Mouse (Mus musculus) hindbrain, embryonic 13.5 days (tissue): ENCODE results near the gene Mog. TPM values are rescaled to one million over a fixed set of nuclear protein-coding genes. Genes with fewer than 3 reads are reported as not detected.
"Not testable (repeated sequence)": the region's sequence is repeated elsewhere in the genome, so short reads cannot be mapped to it uniquely, and the experiment has no call there.

Source experiments
- ATAC-seq: fragments of 200-750 bp; cut with Nextera tagmentation; 2 replicates; pipeline ENCODE4 v1.8.0; 2017; ENCODE audit warnings: moderate TSS enrichment; ENCODE audit not compliant: low FRiP score
- H3K27ac ChIP-seq: fragments of 300-500 bp; sonication (generic); 2 replicates; pipeline ENCODE4 v1.5.1; 2015; ENCODE audit warnings: inconsistent platforms, mild to moderate bottlenecking, moderate library complexity
- H3K27me3 ChIP-seq: fragments of 300-500 bp; sonication (generic); 2 replicates; pipeline ENCODE4 v1.6.1; 2015; ENCODE audit warnings: mild to moderate bottlenecking, inconsistent platforms
- H3K36me3 ChIP-seq: fragments of 300-500 bp; sonication (generic); 2 replicates; pipeline ENCODE4 v1.6.1; 2015; ENCODE audit warnings: mild to moderate bottlenecking, inconsistent platforms
- H3K4me1 ChIP-seq: fragments of 300-500 bp; sonication (generic); replicated peaks from 2 replicates; pipeline ENCODE4 v1.6.1; 2015; ENCODE audit warnings: inconsistent platforms
- H3K4me2 ChIP-seq: fragments of 300-500 bp; sonication (generic); 2 replicates; pipeline ENCODE4 v1.6.1; 2015; ENCODE audit warnings: inconsistent platforms, mild to moderate bottlenecking, moderate library complexity
- H3K4me3 ChIP-seq: fragments of 300-500 bp; sonication (generic); 2 replicates; pipeline ENCODE4 v1.5.1; 2015; ENCODE audit warnings: mild to moderate bottlenecking, inconsistent platforms
- H3K9ac ChIP-seq: fragments of 300-500 bp; sonication (generic); 2 replicates; pipeline ENCODE4 v1.6.1; 2015; ENCODE audit warnings: mild to moderate bottlenecking, inconsistent platforms
- H3K9me3 ChIP-seq: fragments of 300-500 bp; sonication (generic); 2 replicates; pipeline ENCODE4 v1.6.1; 2016; ENCODE audit warnings: inconsistent platforms
- WGBS: fragments of 180-500 bp; shearing (Covaris S2); methylation state at CpG from one replicate; pipeline ENCODE4 v1.1.7; 2015; 5-methylcytosine and 5-hydroxymethylcytosine counted together
- polyA plus RNA-seq: library from polyadenylated mRNA; unstranded; fragments of >200 nt; fragmentation: Nextera tagmentation; extraction: Ambion mirVana; gene quantifications from 2 replicates; pipeline ENCODE4 v1.2.1, GENCODE M21; 2015

Mog gene
- polyA plus RNA-seq, 1 experiment from 2014 or later, result 1.3 TPM

GRCm38 (mm10) chr17:37003366-37003765 is 19.8 kb downstream of the Mog start:
- no peaks in the 10 kb centered on the region for H3K9me3 ChIP-seq
- peak overlapping the region; percentile 96 for H3K9ac ChIP-seq
- ATAC-seq, result peak; percentile 2; the same call in 1 of the 2 replicates
- H3K4me2 ChIP-seq, result peak overlapping the region; percentile 66
- no peaks in the 10 kb centered on the region for H3K27me3 ChIP-seq
- peak overlapping the region; percentile 86 for H3K4me3 ChIP-seq
- H3K4me1 ChIP-seq, result peaks cover 28% of the 10 kb centered on the region
- peaks cover 36% of the 10 kb centered on the region for H3K36me3 ChIP-seq
- H3K27ac ChIP-seq, result peak overlapping the region; percentile 98
- WGBS, result 22% methylated on average over 4 of the region's 4 CpGs

GRCm38 (mm10) chr17:37002364-37003330 is 20.6 kb downstream of the Mog start:
- Histone ChIP-seq H3K9me3 (no peaks in the 10 kb centered on the region), H3K36me3 (peaks cover 28% of the 10 kb centered on the region), H3K27ac (peak overlapping the region; percentile 98), H3K4me2 (peak overlapping the region; percentile 66), H3K27me3 (no peaks in the 10 kb centered on the region), H3K4me1 (peaks cover 23% of the 10 kb centered on the region), H3K9ac (peak overlapping the region; percentile 96), H3K4me3 (peak overlapping the region; percentile 86)
- WGBS, result under 1% methylated on average over 49 of the region's 49 CpGs
- ATAC-seq, result peak; percentile 87

- Histone ChIP-seq H3K4me3 (peak within 1 kb of the TSS; percentile 86), H3K27ac (peak within 1 kb of the TSS; percentile 98; the same call in 1 of the 2 replicates), H3K9ac (peak within 1 kb of the TSS; percentile 39; the same call in 1 of the 2 replicates), H3K9me3 (no peaks in the 10 kb centered on the region), H3K27me3 (no peaks in the 10 kb centered on the region), H3K4me2 (peak within 1 kb of the TSS; percentile 66), H3K4me1 (peaks cover 20% of the 10 kb centered on the region), H3K36me3 (peaks cover 12% of the 10 kb centered on the region)
- WGBS, result 97% methylated on average over 7 of the region's 7 CpGs
- no peak for ATAC-seq
Observed at GRCm38 (mm10) chr17:37000863-37001262, 22.3 kb downstream of the Mog start, which contains the start of gene Zfp57. TSS of gene Zfp57 (plus strand) at chr17:37001163.

DNA sequence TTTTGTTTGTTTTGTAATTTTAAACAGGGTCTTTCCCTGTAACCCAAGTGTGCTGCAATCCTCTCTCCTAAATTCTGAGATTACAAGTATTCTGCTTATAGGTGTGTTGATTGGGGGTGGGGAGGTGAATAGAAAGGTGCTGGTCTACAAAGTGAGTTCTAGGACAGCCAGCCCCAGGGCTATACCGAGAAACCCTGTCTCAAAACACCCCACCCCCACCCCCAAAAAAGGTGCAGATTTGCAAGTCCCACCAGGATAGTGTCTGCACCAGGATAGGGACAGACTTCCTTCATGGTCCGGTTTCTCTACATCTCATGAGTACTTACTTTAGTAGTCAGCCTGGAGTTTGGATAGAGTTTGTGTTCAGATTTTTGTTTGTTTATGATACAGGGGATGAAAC is 24.7 kb downstream of the Mog start:
- no peak overlapping the region for H3K4me3 ChIP-seq
- no peak overlapping the region for H3K4me2 ChIP-seq
- WGBS, result 75% methylated on average over 2 of the region's 2 CpGs
- H3K36me3 ChIP-seq, result no peaks in the 10 kb centered on the region
- no peak overlapping the region for H3K9ac ChIP-seq
- no peaks in the 10 kb centered on the region for H3K9me3 ChIP-seq
- no peak for ATAC-seq
- H3K4me1 ChIP-seq, result 0 out of 2 replicates have a peak, but pooled peaks cover 2% of the 10 kb centered on the region
- H3K27ac ChIP-seq, result no peak overlapping the region
- no peaks in the 10 kb centered on the region for H3K27me3 ChIP-seq

DNA sequence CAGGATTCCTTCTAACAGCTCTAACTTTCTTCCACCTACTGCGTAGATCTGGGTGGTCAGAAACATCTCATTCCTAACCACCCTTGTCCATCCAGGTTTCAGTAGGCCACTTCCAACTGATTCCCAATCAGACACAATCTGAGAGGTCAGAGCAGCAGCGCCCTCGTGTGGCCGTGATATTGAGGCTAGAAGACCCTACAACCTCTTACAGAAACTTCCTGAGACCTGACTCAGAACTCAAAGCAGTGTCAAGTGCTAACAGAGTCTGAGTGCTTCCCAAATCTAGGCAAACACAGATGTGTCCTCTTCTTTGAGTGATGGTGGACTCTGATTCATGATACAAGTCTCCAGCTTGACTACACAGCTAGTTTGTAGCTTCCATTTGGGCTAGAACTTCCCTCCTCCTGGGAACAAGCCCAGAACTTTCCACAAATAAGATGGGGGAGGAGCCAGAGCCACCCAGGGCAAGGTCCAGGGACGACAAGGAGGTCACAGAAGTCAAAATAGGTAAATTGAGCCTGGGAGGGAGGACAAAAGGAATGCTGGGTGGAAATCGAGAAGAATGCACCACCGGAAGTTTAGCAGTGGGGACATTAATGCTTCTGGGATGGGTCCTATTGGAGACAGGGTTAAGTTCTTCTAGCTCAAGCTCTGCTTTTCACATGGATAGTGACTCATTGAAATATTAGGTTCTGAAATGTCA is 26.0 kb downstream of the Mog start:
- H3K9me3 ChIP-seq, result no peaks in the 10 kb centered on the region
- H3K36me3 ChIP-seq, result no peaks in the 10 kb centered on the region
- no peaks in the 10 kb centered on the region for H3K4me1 ChIP-seq
- 35% methylated on average over 7 of the region's 7 CpGs for WGBS
- no peak overlapping the region for H3K27ac ChIP-seq
- H3K4me3 ChIP-seq, result no peak overlapping the region
- ATAC-seq, result peak; percentile 65; the same call in 1 of the 2 replicates
- H3K9ac ChIP-seq, result no peak overlapping the region
- H3K27me3 ChIP-seq, result no peaks in the 10 kb centered on the region
- H3K4me2 ChIP-seq, result no peak overlapping the region

GRCm38 (mm10) chr17:36995448-36995847 is 27.8 kb downstream of the Mog start:
- peaks cover 7% of the 10 kb centered on the region; the same call in 1 of the 2 replicates for H3K27me3 ChIP-seq
- H3K4me1 ChIP-seq, result no peaks in the 10 kb centered on the region
- H3K27ac ChIP-seq, result no peak overlapping the region
- 51% methylated on average over 3 of the region's 3 CpGs for WGBS
- no peaks in the 10 kb centered on the region for H3K9me3 ChIP-seq
- no peak overlapping the region for H3K9ac ChIP-seq
- ATAC-seq, result no peak
- H3K36me3 ChIP-seq, result no peaks in the 10 kb centered on the region
- no peak overlapping the region for H3K4me3 ChIP-seq
- no peak overlapping the region for H3K4me2 ChIP-seq

- WGBS, result 90% methylated on average over 2 of the region's 2 CpGs
- Histone ChIP-seq H3K9ac (no peak overlapping the region), H3K4me3 (no peak overlapping the region), H3K4me1 (no peaks in the 10 kb centered on the region), H3K9me3 (no peaks in the 10 kb centered on the region), H3K27me3 (peaks cover 11% of the 10 kb centered on the region), H3K4me2 (no peak overlapping the region), H3K27ac (no peak overlapping the region), H3K36me3 (no peaks in the 10 kb centered on the region)
- no peak for ATAC-seq
Observed at GRCm38 (mm10) chr17:36994528-36994927, 28.7 kb downstream of the Mog start.

DNA sequence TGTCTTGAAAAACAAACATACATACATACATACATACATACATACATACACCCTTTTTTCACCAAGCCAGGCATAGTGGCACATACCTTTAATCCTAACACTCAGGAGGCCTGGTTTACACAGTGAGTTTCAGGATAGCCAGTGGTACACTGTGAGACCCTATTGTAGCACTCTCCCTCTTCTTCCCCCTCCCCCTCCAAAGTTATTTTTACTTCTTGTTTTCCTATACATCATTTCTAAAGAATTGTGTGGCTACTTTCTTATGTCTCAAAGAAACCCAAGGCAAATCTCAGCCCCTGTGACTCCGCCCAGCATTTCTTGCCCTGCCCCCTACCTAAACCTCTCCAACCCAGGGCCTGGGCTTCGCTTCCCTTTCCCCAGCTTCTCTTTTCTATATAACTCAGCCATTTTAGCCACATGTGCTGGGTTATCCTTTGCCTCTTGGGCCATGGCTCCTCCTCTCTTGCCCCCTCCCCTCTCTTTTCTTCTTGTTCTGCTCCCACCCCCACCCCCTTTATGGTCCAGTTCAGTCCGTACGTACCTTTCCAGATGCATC is 29.4 kb downstream of the Mog start:
- no peaks in the 10 kb centered on the region for H3K9me3 ChIP-seq
- H3K27ac ChIP-seq, result no peak overlapping the region
- H3K4me3 ChIP-seq, result no peak overlapping the region
- no peak for ATAC-seq
- no peaks in the 10 kb centered on the region for H3K4me1 ChIP-seq
- no peak overlapping the region for H3K9ac ChIP-seq
- H3K36me3 ChIP-seq, result no peaks in the 10 kb centered on the region
- peaks cover 17% of the 10 kb centered on the region for H3K27me3 ChIP-seq
- no peak overlapping the region for H3K4me2 ChIP-seq
- WGBS, result 91% methylated on average over 4 of the region's 4 CpGs

DNA sequence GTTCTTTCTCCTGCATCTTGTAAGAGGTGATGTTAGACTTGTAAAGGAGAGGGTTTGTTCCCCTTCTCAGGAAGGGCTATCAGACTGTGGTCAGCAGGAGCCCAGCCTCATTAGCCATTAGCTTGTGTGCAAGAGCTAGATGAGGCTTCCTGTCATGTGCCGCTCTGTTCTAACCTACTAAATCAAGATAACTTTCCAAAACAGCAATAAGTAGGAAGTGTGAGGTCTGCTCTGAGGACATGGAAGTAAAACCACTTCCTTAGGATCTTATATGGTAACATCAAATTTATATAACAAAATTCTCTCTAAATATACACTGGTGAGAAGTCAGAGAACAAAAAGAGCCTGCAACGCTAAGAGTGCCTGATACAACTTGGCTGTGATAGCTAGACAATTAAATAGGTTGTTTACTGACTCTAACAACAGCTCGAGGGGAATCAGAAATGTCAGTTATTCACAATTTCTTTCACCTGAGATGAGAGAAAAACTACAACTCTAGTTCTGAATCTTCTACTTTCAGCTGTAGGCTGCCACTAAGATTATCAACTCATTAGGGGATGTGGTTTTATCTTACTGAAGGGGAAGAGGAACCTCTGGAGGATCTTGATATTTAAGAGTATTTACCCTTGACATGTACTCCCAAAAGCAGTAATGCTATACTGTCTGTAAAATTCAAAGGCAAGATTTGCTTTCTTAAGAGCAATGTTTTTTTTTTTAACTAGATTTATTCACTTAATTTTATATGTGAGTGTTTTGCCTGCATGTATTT is 30.7 kb downstream of the Mog start:
- 78% methylated on average over 3 of the region's 3 CpGs for WGBS
- ATAC-seq, result no peak

DNA sequence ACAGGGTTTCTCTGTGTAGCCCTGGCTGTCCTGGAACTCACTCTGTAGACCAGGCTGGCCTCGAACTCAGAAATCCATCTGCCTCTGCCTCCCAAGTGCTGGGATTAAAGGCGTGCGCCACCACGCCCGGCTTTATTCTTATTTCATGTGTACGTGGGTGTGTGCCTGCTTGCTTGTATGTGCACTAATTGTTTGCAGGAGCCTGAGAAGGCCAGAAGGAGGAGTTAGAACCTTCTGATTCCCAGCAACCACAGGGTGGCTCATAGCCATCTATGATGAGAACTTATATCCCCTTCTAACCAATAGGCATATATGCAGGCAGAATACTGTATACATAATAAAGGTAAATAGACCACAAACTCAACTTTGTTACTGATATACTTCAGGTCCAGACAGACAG is 32.6 kb downstream of the Mog start:
- not testable (repeated sequence) for ATAC-seq, H3K36me3 ChIP-seq, H3K27ac ChIP-seq, H3K4me3 ChIP-seq, H3K4me1 ChIP-seq, H3K9me3 ChIP-seq, H3K4me2 ChIP-seq, H3K9ac ChIP-seq
- peaks cover 36% of the 10 kb centered on the region for H3K27me3 ChIP-seq
- WGBS, result 93% methylated on average over 6 of the region's 6 CpGs

More for the DNA sequence above, 30.7 kb downstream of the Mog start:
- Histone ChIP-seq H3K27me3 (peaks cover 31% of the 10 kb centered on the region), H3K36me3 (no peaks in the 10 kb centered on the region), H3K4me2 (no peak overlapping the region), H3K4me1 (no peaks in the 10 kb centered on the region; the same call in 1 of the 2 replicates), H3K9me3 (no peaks in the 10 kb centered on the region), H3K27ac (no peak overlapping the region), H3K9ac (no peak overlapping the region), H3K4me3 (no peak overlapping the region)

DNA sequence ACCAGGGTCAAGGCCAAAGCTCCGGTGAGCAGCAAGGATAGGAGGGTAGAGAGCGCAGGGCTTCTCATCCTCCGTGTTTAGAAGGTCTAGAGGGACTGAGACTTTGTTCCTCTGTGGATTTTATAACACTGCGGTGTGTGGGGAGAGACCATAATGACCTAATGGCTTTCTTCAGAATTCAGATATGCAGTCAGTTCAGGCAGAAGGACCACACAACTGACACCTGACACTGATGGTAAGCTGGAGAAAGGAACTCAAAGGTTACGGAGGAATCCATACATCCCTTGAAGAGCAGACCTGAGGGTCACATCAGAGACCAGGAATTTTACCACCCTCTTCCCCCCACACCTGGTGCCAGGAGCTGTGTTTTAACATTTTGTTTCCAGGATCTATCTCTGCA is 33.8 kb downstream of the Mog start, which contains the start of gene H2-M5:
Gene H2-M5, minus strand, starts transcription at position 101 of the 400 bp plus-strand sequence.
- Histone ChIP-seq H3K9me3 (no peaks in the 10 kb centered on the region), H3K4me2 (peak within 1 kb of the TSS; percentile 32), H3K4me1 (no peaks in the 10 kb centered on the region; the same call in 1 of the 2 replicates), H3K36me3 (no peaks in the 10 kb centered on the region), H3K4me3 (peak within 1 kb of the TSS; percentile 18), H3K27ac (no peak within 1 kb of the TSS), H3K9ac (peak within 1 kb of the TSS; percentile 56; the same call in 1 of the 2 replicates), H3K27me3 (peaks cover 39% of the 10 kb centered on the region)
- 24% methylated on average over 5 of the region's 5 CpGs for WGBS
- ATAC-seq, result no peak
